Mouse (Mus musculus): Measurements from ENCODE around the gene Eri3.
A peak's percentile ranks its signal among the peaks of the same experiment; 100 is the strongest.

DNA sequence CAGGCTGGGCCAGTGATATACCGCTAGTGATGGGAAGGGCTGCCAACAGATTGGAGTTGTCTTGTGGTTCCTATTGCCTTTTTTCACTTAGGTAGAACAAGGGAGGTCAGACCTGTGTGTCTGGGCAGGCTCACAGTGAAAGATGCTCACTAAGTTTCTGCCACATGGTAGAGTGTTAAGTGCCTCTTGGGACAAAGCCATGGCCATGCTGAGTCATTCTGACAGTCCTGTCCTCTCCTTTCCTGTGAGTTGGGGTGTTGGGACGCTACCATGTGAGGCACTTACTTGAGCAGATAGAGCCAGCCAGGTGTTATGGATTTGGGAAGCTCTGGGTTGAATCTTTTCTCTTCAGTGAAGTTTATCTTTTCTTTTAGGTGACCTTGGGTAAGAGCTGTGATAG is 40.6 kb downstream of the Eri3 start:
- TF ChIP-seq CTCF (IDR thresholded peaks at IDR 0.05) (no peak), POLR2A (IDR thresholded peaks at IDR 0.05; ENCODE audit: insufficient read depth, low read depth, low read length) (no peak), EP300 (IDR thresholded peaks at IDR 0.05; ENCODE audit: insufficient read depth, low read depth, low read length) (peak; percentile 75)

Data from heart, adult 2 months (tissue).